Mouse (Mus musculus) cerebellum, adult 8-10 months (tissue): ENCODE measurements around the gene Cobl.
A peak's percentile ranks its signal among the peaks of the same experiment; 100 is the strongest.

Source experiments
- DNase-seq: peaks from one replicate; pipeline ENCODE4 v3.0.0; 2022

The Cobl gene

GRCm38 (mm10) chr11:12208574-12208973 is 256.2 kb downstream of the Cobl start:
- DNase-seq = no peak

- no peak for DNase-seq
These were observed 259.3 kb downstream of the Cobl start for GRCm38 (mm10) chr11:12205201-12206161.

- DNase-seq = peak; percentile 11
These were observed 265.3 kb downstream of the Cobl start for GRCm38 (mm10) chr11:12199441-12199840.

- DNase-seq = peak; percentile 16
These were observed 265.9 kb downstream of the Cobl start for GRCm38 (mm10) chr11:12198700-12199349.

- DNase-seq = no peak
These were observed 266.7 kb downstream of the Cobl start for GRCm38 (mm10) chr11:12198017-12198416.

- DNase-seq = no peak
These were observed 267.2 kb downstream of the Cobl start for GRCm38 (mm10) chr11:12197542-12197941.

GRCm38 (mm10) chr11:12195390-12195789 is 269.4 kb downstream of the Cobl start:
- no peak for DNase-seq

GRCm38 (mm10) chr11:12193369-12193768 is 271.4 kb downstream of the Cobl start:
- DNase-seq = no peak

GRCm38 (mm10) chr11:12191386-12191785 is 273.4 kb downstream of the Cobl start:
- no peak for DNase-seq

- no peak for DNase-seq
These were observed 274.3 kb downstream of the Cobl start for GRCm38 (mm10) chr11:12190417-12190816.
